Comparison of ENCODE assay signal across 8 mouse cellular contexts in genomic region chr17:94735437-94735836, GRCm38 (mm10). TPM values are rescaled to one million over a fixed set of nuclear protein-coding genes. Genes with fewer than 3 reads are reported as not detected.
DNase-seq lines count a peak whose midpoint lies in the region; ATAC-seq and TF ChIP-seq lines count a peak whose summit lies in the region.

No protein-coding gene starts in this region.

- peak; percentile 75 for ATAC-seq in granulocyte monocyte progenitor cell, adult 5-6 weeks (replicated peaks; ENCODE audit: poor library complexity, severe bottlenecking)

- TF ChIP-seq CTCF in gastrocnemius, adult 2 months (IDR thresholded peaks at IDR 0.05): peak; percentile 41

- H3K27ac ChIP-seq in gastrocnemius, adult 2 months: no peak overlapping the region

- DNase-seq in gastrocnemius, adult 2 months: no peak
- no peak for DNase-seq in gastrocnemius, adult 8-10 months (ENCODE audit: low spot score in 2 of 2)
- DNase-seq in right cerebral cortex, adult 2 months (ENCODE audit: low spot score in 2 of 2): peak; percentile 43 to 44
- DNase-seq in right cerebral cortex, postnatal 25 days: no peak
- peak; percentile 17 for DNase-seq in right cerebral cortex, postnatal 14 days
- no peak for DNase-seq in urinary bladder, postnatal 25 days (ENCODE audit: low spot score)
- DNase-seq in c-Kit-positive CD71-positive TER-119-positive erythroid progenitor cells, embryonic 14.5 days (ENCODE audit: low spot score): no peak

- no peak overlapping the region for H3K4me3 ChIP-seq in gastrocnemius, adult 2 months

- intact Hi-C loops in gastrocnemius, adult 2 months (cut with DNase I): no loop called here

RNA-seq across cellular contexts. Expression of gene Mettl4, which starts 14.4 kb away (rescaled TPM):
- 1 to 10 TPM; 7.6 to 9.6 TPM for total RNA-seq in gastrocnemius, adult 2 months (2021)
- 1 to 10 TPM; 7.0 to 8.9 (median 7.3) TPM for total RNA-seq in gastrocnemius, adult 8-10 months (2022)
- total RNA-seq in granulocyte monocyte progenitor cell, adult 5-6 weeks (2014; fragmentation: Nextera tagmentation): 13.8 and 16.8 TPM in 2 replicates
- total RNA-seq in granulocyte monocyte progenitor cell, adult 5-6 weeks (2017): 25.3 and 25.6 TPM in 2 replicates

Comparison
In these comparisons a context has a peak if more than half of its experiments do, and no peak if none do; other contexts are left out.
1. DNase-seq: peak in right cerebral cortex, adult 2 months (2 of 2) and right cerebral cortex, postnatal 14 days (single experiment); none in gastrocnemius, adult 2 months (single experiment), gastrocnemius, adult 8-10 months (0 of 2), right cerebral cortex, postnatal 25 days (single experiment), urinary bladder, postnatal 25 days (single experiment) and c-Kit-positive CD71-positive TER-119-positive erythroid progenitor cells, embryonic 14.5 days (single experiment).